Mouse (Mus musculus) lung, embryonic 14.5 days (tissue): ENCODE data around the gene Slc26a6. TPM values are rescaled to one million over a fixed set of nuclear protein-coding genes. Genes with fewer than 3 reads are reported as not detected.

ENCODE experiments used
- ATAC-seq: fragments of 200-750 bp; cut with Nextera tagmentation; 2 replicates; pipeline ENCODE4 v1.8.0; 2017; ENCODE audit warnings: mild to moderate bottlenecking, moderate TSS enrichment, moderate library complexity; ENCODE audit not compliant: insufficient read depth
- DNase-seq: peaks from one replicate; pipeline ENCODE4 v3.0.0-alpha.2; 2015
- H3K27ac ChIP-seq: fragments of 300-500 bp; sonication (generic); 2 replicates; pipeline ENCODE4 v1.5.1; 2014; ENCODE audit warnings: low read depth, mild to moderate bottlenecking, moderate library complexity
- H3K27me3 ChIP-seq: fragments of 300-500 bp; sonication (generic); 2 replicates; pipeline ENCODE4 v1.6.1; 2014; ENCODE audit warnings: low read length, control low read depth; ENCODE audit not compliant: insufficient read depth
- H3K36me3 ChIP-seq: fragments of 300-500 bp; sonication (generic); 2 replicates; pipeline ENCODE4 v1.6.1; 2014; ENCODE audit warnings: control low read depth; ENCODE audit not compliant: insufficient read depth
- H3K4me1 ChIP-seq: fragments of 300-500 bp; sonication (generic); 2 replicates; pipeline ENCODE4 v1.6.1; 2014; ENCODE audit warnings: antibody characterized with exemption, control low read depth; ENCODE audit not compliant: insufficient read depth
- H3K4me2 ChIP-seq: fragments of 300-500 bp; sonication (generic); 2 replicates; pipeline ENCODE4 v1.6.1; 2014; ENCODE audit warnings: mild to moderate bottlenecking
- H3K4me3 ChIP-seq: fragments of 300-500 bp; sonication (generic); 2 replicates; pipeline ENCODE4 v1.5.1; 2014; ENCODE audit warnings: low read depth, low read length
- H3K9ac ChIP-seq: fragments of 300-500 bp; sonication (generic); 2 replicates; pipeline ENCODE4 v1.6.1; 2014
- H3K9me3 ChIP-seq: fragments of 300-500 bp; sonication (generic); 2 replicates; pipeline ENCODE4 v1.6.1; 2016; ENCODE audit warnings: low read depth, low read length, control low read depth
- CTCF ChIP-seq: IDR thresholded peaks from 2 replicates; pipeline ENCODE4 v1.5.1; 2016; ENCODE audit warnings: antibody characterized with exemption, low read depth
- WGBS: fragments of 180-500 bp; shearing (Covaris S2); extraction: QIAGEN DNeasy Blood & Tissue Kit; methylation state at CpG from one replicate; pipeline ENCODE4 v1.1.7; 2014; 5-methylcytosine and 5-hydroxymethylcytosine counted together
- polyA plus RNA-seq: library from polyadenylated mRNA; unstranded; fragments of >200 nt; fragmentation: Nextera tagmentation; extraction: Ambion mirVana; gene quantifications from 2 replicates; pipeline ENCODE4 v1.2.1, GENCODE M21; 2014

Slc26a6 gene
- polyA plus RNA-seq, result 10.7 and 12.0 TPM in 2 replicates

DNA sequence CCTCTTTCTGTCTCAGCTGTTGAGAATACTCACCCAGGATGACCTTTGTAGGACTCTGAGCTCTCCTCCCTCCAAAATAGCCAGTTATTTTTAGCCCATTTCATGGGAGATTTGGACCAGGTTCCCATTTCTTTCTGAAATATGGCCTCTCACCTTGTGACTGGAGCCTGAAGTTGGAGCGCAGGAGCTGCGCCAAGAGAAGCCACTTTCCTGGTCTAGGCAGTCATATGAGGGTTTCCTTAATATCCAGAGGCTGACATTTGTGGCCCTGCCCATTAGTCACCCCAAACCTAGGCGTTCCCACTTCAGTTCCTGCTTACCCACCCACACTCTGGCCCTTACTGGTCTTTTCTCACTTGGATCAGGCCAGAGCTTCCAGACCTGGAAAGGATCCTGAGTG is at the start of gene Slc26a6:
TSS of gene Slc26a6 (plus strand) at position 308 of the 400 bp plus-strand sequence.
- peaks cover 9% of the 10 kb centered on the region; the same call in 1 of the 2 replicates for H3K36me3 ChIP-seq
- DNase-seq (no peak), ATAC-seq (no peak)
- no peaks in the 10 kb centered on the region for H3K27me3 ChIP-seq
- H3K27ac ChIP-seq, result peak within 1 kb of the TSS; percentile 94
- peak within 1 kb of the TSS; percentile 66 for H3K9ac ChIP-seq
- 81% methylated on average over 3 of the region's 3 CpGs for WGBS
- H3K4me1 ChIP-seq, result peaks cover 7% of the 10 kb centered on the region; the same call in 1 of the 2 replicates
- no peaks in the 10 kb centered on the region for H3K9me3 ChIP-seq
- H3K4me2 ChIP-seq, result peak within 1 kb of the TSS; percentile 91
- peak within 1 kb of the TSS; percentile 71 for H3K4me3 ChIP-seq
- TF ChIP-seq CTCF, result no peak

DNA sequence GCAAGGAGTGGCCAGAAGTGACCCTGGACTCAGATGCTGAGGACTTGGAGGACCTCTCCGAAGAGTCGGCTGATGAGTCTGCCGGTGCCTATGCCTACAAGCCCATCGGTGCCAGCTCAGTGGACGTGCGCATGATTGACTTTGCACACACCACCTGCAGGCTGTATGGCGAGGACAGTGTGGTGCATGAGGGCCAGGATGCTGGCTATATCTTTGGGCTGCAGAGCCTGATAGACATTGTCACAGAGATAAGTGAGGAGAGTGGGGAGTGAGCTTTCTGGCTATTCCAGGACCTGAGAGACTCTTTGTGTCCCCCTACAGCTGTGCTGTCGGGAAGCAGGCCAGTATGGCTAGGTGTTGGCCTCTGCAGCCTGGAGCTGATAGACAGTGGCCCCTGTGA is 47.3 kb upstream of the Slc26a6 start:
- no peak for ATAC-seq
- TF ChIP-seq CTCF, result no peak

DNA sequence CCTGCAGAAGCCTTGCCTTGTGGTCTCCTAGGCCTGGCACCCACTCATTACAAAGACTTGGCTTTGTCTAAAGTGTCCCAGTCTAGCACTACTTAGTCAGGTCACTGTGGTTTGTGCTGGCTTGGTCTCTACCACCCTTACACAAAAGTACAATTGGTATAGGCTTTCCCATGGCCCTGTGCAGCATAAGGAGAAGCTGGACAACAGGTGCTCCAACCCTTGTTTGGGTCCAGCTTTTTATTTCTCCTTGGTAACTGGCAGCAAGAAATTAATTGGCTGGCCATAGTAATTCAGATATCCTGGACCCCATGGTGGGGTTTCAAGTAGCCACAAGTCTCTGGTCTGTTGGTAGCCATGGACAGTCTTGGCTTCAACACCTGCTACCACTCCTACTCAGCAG is 46.7 kb upstream of the Slc26a6 start:
- Histone ChIP-seq H3K4me2 (no peak overlapping the region), H3K27me3 (no peaks in the 10 kb centered on the region), H3K27ac (no peak overlapping the region), H3K9me3 (no peaks in the 10 kb centered on the region), H3K4me1 (peaks cover 6% of the 10 kb centered on the region; the same call in 1 of the 2 replicates), H3K9ac (no peak overlapping the region), H3K36me3 (peaks cover 69% of the 10 kb centered on the region), H3K4me3 (no peak overlapping the region)
- ATAC-seq, result no peak
- DNase-seq, result no peak
- TF ChIP-seq CTCF, result no peak

More for the DNA sequence above, 47.3 kb upstream of the Slc26a6 start:
- 84% methylated on average over 8 of the region's 8 CpGs for WGBS
- Histone ChIP-seq H3K4me1 (peaks cover 6% of the 10 kb centered on the region; the same call in 1 of the 2 replicates), H3K4me3 (no peak overlapping the region), H3K9ac (no peak overlapping the region), H3K9me3 (no peaks in the 10 kb centered on the region), H3K36me3 (peaks cover 72% of the 10 kb centered on the region), H3K4me2 (no peak overlapping the region), H3K27ac (no peak overlapping the region), H3K27me3 (no peaks in the 10 kb centered on the region)
- DNase-seq, result no peak

DNA sequence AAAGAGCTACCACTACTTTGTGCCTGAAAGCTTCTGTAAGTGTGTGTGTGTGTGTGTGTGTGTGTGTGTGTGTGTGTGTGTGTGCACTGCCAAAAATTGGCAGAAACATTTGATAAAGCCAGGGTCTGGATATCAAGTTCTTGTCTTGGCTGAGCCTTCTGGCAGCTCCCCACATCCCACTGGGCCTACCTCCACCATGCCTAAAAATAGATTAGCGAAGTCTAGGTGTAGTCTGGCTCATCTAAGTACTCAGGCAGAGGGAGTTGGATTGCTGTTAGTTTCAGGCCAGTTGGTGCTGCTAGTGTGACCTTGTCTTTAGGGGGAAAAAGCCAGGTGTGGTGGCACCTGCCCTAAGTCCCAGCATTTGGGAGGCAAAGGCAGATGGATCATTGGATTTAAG is 46.3 kb upstream of the Slc26a6 start:
- WGBS, result 88% methylated on average over 1 of the region's 1 CpGs
- ATAC-seq (no peak), DNase-seq (no peak)
- Histone ChIP-seq H3K4me3 (no peak overlapping the region), H3K9me3 (no peaks in the 10 kb centered on the region), H3K27me3 (no peaks in the 10 kb centered on the region), H3K4me1 (peaks cover 6% of the 10 kb centered on the region; the same call in 1 of the 2 replicates), H3K36me3 (peaks cover 69% of the 10 kb centered on the region), H3K9ac (no peak overlapping the region), H3K4me2 (no peak overlapping the region), H3K27ac (no peak overlapping the region)
- TF ChIP-seq CTCF, result no peak

DNA sequence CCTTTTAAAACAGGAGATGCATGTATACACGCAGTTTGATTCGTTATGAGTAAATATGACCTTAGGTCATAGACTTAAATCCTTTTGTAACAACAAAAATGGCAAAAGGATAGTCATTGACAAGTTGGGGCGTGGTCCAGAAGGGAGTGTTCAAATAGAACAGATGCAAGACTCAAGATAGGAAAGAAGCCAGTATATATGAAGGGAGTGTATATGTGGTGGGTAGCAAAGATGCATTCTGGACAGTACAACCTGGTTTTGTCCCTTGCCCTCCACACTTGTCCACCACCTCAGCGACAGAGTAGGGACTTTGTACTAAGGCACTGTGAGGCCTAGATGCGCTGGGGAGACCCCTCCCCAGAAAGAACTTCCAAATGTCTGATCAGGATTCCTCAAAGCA is 45.4 kb upstream of the Slc26a6 start:
- peak; percentile 42; the same call in 1 of the 2 replicates for ATAC-seq
- no peak overlapping the region for H3K4me3 ChIP-seq

DNA sequence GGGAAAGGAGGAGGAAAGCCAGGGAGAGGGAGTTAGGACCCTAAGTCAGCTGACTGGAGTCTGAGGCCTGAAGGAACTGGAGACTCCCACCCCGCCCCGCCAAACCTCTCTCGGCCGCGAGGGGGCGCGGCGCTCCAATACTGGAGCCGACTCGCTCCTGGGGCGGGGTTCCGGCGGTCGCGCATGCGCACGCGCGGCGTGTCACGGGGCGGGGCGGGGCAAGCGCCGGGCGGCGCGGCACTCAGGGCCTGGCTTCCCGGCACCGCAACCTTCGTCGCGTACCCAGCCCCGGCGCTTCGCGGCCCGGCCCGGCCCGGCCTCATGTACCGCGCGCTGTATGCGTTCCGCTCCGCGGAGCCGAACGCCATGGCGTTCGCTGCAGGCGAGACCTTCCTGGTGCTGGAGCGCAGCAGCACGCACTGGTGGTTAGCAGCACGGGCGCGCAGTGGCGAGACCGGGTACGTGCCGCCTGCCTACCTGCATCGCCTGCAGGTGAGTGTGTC is 44.9 kb upstream of the Slc26a6 start, which contains the start of gene Nckipsd:
TSS of gene Nckipsd (plus strand) at position 206 of the 503 bp plus-strand sequence.
- peaks cover 67% of the 10 kb centered on the region for H3K36me3 ChIP-seq
- H3K4me1 ChIP-seq, result peaks cover 6% of the 10 kb centered on the region; the same call in 1 of the 2 replicates
- TF ChIP-seq CTCF, result peak; percentile 75
- peak within 1 kb of the TSS; percentile 67 for H3K9ac ChIP-seq
- H3K27me3 ChIP-seq, result no peaks in the 10 kb centered on the region
- DNase-seq (peak; percentile 97), ATAC-seq (peak; percentile 90)
- no peak within 1 kb of the TSS for H3K27ac ChIP-seq
- no peaks in the 10 kb centered on the region for H3K9me3 ChIP-seq
- H3K4me2 ChIP-seq, result peak within 1 kb of the TSS; percentile 91
- WGBS, result under 1% methylated on average over 62 of the region's 62 CpGs
- peak within 1 kb of the TSS; percentile 59 for H3K4me3 ChIP-seq

More for the DNA sequence above, 45.4 kb upstream of the Slc26a6 start:
- H3K9me3 ChIP-seq, result no peaks in the 10 kb centered on the region
- TF ChIP-seq CTCF, result no peak
- no peak overlapping the region for H3K27ac ChIP-seq
- DNase-seq, result no peak
- no peak overlapping the region for H3K9ac ChIP-seq
- H3K27me3 ChIP-seq, result no peaks in the 10 kb centered on the region
- H3K4me2 ChIP-seq, result peak overlapping the region; percentile 91; the same call in 1 of the 2 replicates
- H3K36me3 ChIP-seq, result peaks cover 69% of the 10 kb centered on the region
- WGBS, result 70% methylated on average over 5 of the region's 5 CpGs
- H3K4me1 ChIP-seq, result peaks cover 6% of the 10 kb centered on the region; the same call in 1 of the 2 replicates

DNA sequence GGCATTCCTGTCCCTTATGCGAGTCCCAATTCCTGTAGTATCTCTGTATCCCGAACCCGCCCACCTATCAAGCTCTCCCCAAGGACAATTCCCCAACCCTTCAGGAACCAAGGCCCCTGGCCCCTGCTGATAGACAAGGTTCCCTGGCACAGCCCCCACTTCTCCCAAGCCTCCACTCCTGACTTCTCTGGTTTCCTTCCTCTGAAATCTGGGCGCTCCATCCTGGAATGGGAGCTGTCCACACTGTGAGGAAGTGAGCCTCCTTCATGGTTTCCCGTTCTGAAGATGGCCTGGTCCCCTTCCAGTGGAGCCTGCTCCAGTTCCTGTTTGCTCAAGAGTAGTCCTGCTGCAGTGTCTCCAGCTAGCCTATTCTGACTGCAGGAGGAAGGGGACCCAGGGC is 43.9 kb upstream of the Slc26a6 start:
- no peak for TF ChIP-seq CTCF
- Histone ChIP-seq H3K9ac (no peak overlapping the region; the same call in 1 of the 2 replicates), H3K4me1 (peaks cover 6% of the 10 kb centered on the region; the same call in 1 of the 2 replicates), H3K27me3 (no peaks in the 10 kb centered on the region), H3K4me3 (peak overlapping the region; percentile 59), H3K4me2 (peak overlapping the region; percentile 91), H3K27ac (no peak overlapping the region), H3K9me3 (no peaks in the 10 kb centered on the region), H3K36me3 (peaks cover 66% of the 10 kb centered on the region)
- 56% methylated on average over 5 of the region's 5 CpGs for WGBS
- ATAC-seq (no peak), DNase-seq (peak; percentile 43)
